ENCODE assay signal across 11 mouse cellular contexts in the genomic region with DNA sequence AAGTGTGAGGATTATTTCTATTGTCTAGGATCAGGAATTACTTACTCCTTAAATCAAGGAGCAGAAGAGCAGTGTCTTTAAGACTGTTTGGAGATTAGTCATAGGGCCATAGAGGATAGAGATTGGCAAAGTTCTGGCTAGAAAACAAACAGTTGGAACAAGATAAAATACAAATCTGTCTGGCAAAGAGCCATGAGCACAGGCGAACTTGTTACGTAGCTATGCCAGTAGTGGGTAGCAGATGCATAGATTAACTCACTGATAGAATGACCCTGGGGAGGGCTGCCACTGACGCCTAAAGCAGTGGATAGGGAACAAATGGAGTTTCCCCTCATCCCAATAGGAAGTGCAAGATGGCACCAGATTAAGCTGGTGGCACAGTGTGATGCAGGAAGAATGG.
"Had no signal": no experiment of that assay in that cellular context is flagged by ENCODE, and none has a peak within 500 bp of the region (broad histone marks: within the 10 kb centered on the region; RNA-seq: fewer than 3 reads in every experiment).

No protein-coding gene starts in this region.

- DNase-seq: kidney, adult 8-10 months; kidney, postnatal 25 days; layer of hippocampus, postnatal 36 days; liver; lung, adult 18-20 months; right cerebral cortex, adult 18-20 months; right cerebral cortex, postnatal 25 days had no signal

- H3K9me3 ChIP-seq: limb, embryonic 12.5 days had no signal

- H3K27ac ChIP-seq: limb, embryonic 12.5 days; liver, embryonic 14.5 days had no signal

- H3K9ac ChIP-seq: limb, embryonic 12.5 days; liver, embryonic 14.5 days had no signal

- H3K27me3 ChIP-seq: limb, embryonic 12.5 days had no signal

- H3K4me3 ChIP-seq: limb, embryonic 12.5 days had no signal

- H3K4me2 ChIP-seq: limb, embryonic 12.5 days; midbrain, embryonic 11.5 days had no signal

- H3K4me1 ChIP-seq: limb, embryonic 12.5 days had no signal

- H3K36me3 ChIP-seq: limb, embryonic 12.5 days had no signal

- ATAC-seq: midbrain, embryonic 16.5 days had no signal
